ENCODE assay signal across 11 mouse cellular contexts in the genomic region with DNA sequence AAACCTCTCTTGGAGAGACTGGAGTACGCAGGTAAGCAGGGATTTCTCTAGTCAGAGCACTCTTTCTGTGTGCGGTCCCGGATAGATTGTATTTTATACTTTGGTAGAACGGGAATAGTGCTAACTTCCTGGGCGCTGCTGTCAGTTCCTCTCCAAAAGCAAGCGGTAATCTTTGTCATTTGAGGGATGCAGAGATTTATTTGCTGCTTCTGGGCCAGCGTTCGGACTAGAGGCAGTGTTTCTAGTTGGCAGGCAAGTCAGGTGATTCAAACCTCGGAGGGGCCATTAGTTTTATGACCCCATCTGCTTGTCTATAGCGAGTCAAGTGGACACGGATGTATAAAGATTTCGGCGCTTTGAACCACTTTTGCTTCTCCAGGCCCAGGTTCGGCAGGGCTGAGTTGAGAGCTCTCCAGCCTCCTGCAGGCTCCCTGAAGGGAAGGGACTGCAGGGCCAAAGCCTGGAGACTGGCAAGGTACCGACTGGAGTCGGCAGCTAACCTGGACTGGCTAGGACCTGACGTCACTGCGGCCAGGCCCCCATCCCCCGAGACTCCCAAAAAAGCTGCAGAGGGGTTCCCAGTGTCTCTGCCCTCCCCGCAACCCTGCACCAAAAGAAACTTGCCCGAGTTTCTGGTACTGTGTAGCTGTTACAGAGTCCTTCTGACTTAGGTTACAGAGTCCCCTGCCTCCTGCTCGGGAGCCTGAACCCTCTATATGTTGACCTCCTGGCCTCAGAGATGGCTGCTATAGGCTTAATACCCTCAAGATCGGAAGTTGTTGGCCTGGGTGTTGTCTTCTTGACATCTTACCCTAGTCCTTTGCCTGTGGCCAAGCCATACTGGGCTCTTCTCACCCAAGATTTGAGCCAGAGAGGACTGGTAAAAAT. TPM values are rescaled to one million over a fixed set of nuclear protein-coding genes. Genes with fewer than 3 reads are reported as not detected.
DNase-seq lines count a peak whose midpoint lies in the region; ATAC-seq and TF ChIP-seq lines count a peak whose summit lies in the region.
"Had no signal": no experiment of that assay in that cellular context is flagged by ENCODE, and none has a peak within 500 bp of the region (broad histone marks: within the 10 kb centered on the region; RNA-seq: fewer than 3 reads in every experiment).

No protein-coding gene starts in this region.

- no peak overlapping the region for H3K4me3 ChIP-seq in lung, embryonic 14.5 days (ENCODE audit: low read depth, low read length)
- H3K4me3 ChIP-seq in forebrain, postnatal 0 days (ENCODE audit: low read depth, low read length): peak overlapping the region; percentile 50
- peak overlapping the region; percentile 41 for H3K4me3 ChIP-seq in midbrain, embryonic 16.5 days (ENCODE audit: low read depth, low read length)
- H3K4me3 ChIP-seq in liver, embryonic 12.5 days: no peak overlapping the region

- H3K9me3 ChIP-seq in lung, embryonic 14.5 days (ENCODE audit: low read depth, low read length): no peaks in the 10 kb centered on the region
- no peaks in the 10 kb centered on the region for H3K9me3 ChIP-seq in forebrain, postnatal 0 days (ENCODE audit: low read length)
- H3K9me3 ChIP-seq in midbrain, embryonic 16.5 days (replicated peaks; ENCODE audit: control insufficient read depth, low read length, poor library complexity, severe bottlenecking): no peaks in the 10 kb centered on the region
- H3K9me3 ChIP-seq in liver, embryonic 12.5 days (replicated peaks): no peaks in the 10 kb centered on the region

- TF ChIP-seq CTCF in lung, embryonic 14.5 days (IDR thresholded peaks at IDR 0.05; ENCODE audit: low read depth): no peak
- no peak for TF ChIP-seq CTCF in forebrain, postnatal 0 days (IDR thresholded peaks at IDR 0.05; ENCODE audit: low read depth)

- peaks cover 99% of the 10 kb centered on the region for H3K27me3 ChIP-seq in lung, embryonic 14.5 days (ENCODE audit: insufficient read depth, low read length)
- 0 out of 2 replicates have a peak, but pooled peaks cover 4% of the 10 kb centered on the region for H3K27me3 ChIP-seq in forebrain, postnatal 0 days (ENCODE audit: insufficient read depth, low read length)
- H3K27me3 ChIP-seq in midbrain, embryonic 16.5 days (ENCODE audit: control insufficient read depth, insufficient read depth, low read depth, low read length): peaks cover 18% of the 10 kb centered on the region
- peaks cover 99% of the 10 kb centered on the region for H3K27me3 ChIP-seq in liver, embryonic 12.5 days (replicated peaks)

- H3K4me2 ChIP-seq in lung, embryonic 14.5 days: peak overlapping the region; percentile 25; the same call in 1 of the 2 replicates
- peak overlapping the region; percentile 50 for H3K4me2 ChIP-seq in forebrain, postnatal 0 days (ENCODE audit: low read depth)
- H3K4me2 ChIP-seq in midbrain, embryonic 16.5 days (ENCODE audit: low read length): peak overlapping the region; percentile 57
- H3K4me2 ChIP-seq in liver, embryonic 12.5 days: no peak overlapping the region

- no peak for DNase-seq in lung, embryonic 14.5 days
- no peak for DNase-seq in lung, postnatal 36 days
- peak; percentile 50 for DNase-seq in forebrain, postnatal 0 days
- no peak for DNase-seq in spleen, postnatal 36 days (ENCODE audit: low spot score in 2 of 2)
- DNase-seq in frontal cortex, adult 2 months (ENCODE audit: extremely low spot score in 1 of 2, low spot score in 1 of 2): no peak
- DNase-seq in layer of hippocampus, adult 9-10 months (ENCODE audit: low spot score): no peak
- DNase-seq: heart, adult 18-20 months; liver had no signal

- WGBS in lung, embryonic 14.5 days: 6% methylated on average over 23 of the region's 23 CpGs
- 10% methylated on average over 23 of the region's 23 CpGs for WGBS in forebrain, postnatal 0 days
- 10% methylated on average over 23 of the region's 23 CpGs for WGBS in midbrain, embryonic 16.5 days
- 6% methylated on average over 23 of the region's 23 CpGs for WGBS in liver, embryonic 12.5 days (ENCODE audit: insufficient replicate concordance)

- no peak overlapping the region for H3K9ac ChIP-seq in lung, embryonic 14.5 days
- peak overlapping the region; percentile 62 for H3K9ac ChIP-seq in forebrain, postnatal 0 days
- H3K9ac ChIP-seq in midbrain, embryonic 16.5 days (ENCODE audit: low read depth, low read length): peak overlapping the region; percentile 52
- no peak overlapping the region for H3K9ac ChIP-seq in liver, embryonic 12.5 days

- H3K36me3 ChIP-seq in lung, embryonic 14.5 days (ENCODE audit: insufficient read depth): no peaks in the 10 kb centered on the region
- H3K36me3 ChIP-seq in forebrain, postnatal 0 days (ENCODE audit: insufficient read depth): no peaks in the 10 kb centered on the region
- H3K36me3 ChIP-seq in midbrain, embryonic 16.5 days (ENCODE audit: control insufficient read depth, insufficient read depth, low read length): no peaks in the 10 kb centered on the region
- H3K36me3 ChIP-seq in liver, embryonic 12.5 days: no peaks in the 10 kb centered on the region

- H3K4me1 ChIP-seq in lung, embryonic 14.5 days (ENCODE audit: insufficient read depth): no peaks in the 10 kb centered on the region
- H3K4me1 ChIP-seq in forebrain, postnatal 0 days (ENCODE audit: insufficient read depth): peaks cover 4% of the 10 kb centered on the region; the same call in 1 of the 2 replicates
- H3K4me1 ChIP-seq in midbrain, embryonic 16.5 days (ENCODE audit: control insufficient read depth, insufficient read depth, low read length): peaks cover 6% of the 10 kb centered on the region; the same call in 1 of the 2 replicates
- no peaks in the 10 kb centered on the region for H3K4me1 ChIP-seq in liver, embryonic 12.5 days

- no peak for ATAC-seq in lung, embryonic 14.5 days (ENCODE audit: insufficient read depth)
- no peak for ATAC-seq in forebrain, postnatal 0 days
- no peak for ATAC-seq in midbrain, embryonic 16.5 days
- no peak for ATAC-seq in liver, embryonic 12.5 days

- no peak overlapping the region for H3K27ac ChIP-seq in lung, embryonic 14.5 days (ENCODE audit: low read depth)
- H3K27ac ChIP-seq in forebrain, postnatal 0 days (ENCODE audit: low read depth, low read length): peak overlapping the region; percentile 82
- peak overlapping the region; percentile 80 for H3K27ac ChIP-seq in midbrain, embryonic 16.5 days (ENCODE audit: low read length)
- no peak overlapping the region for H3K27ac ChIP-seq in liver, embryonic 12.5 days

RNA-seq across cellular contexts. Expression of a gene that starts 6.9 kb away (rescaled TPM):
- 4.0 and 5.0 TPM in 2 replicates for polyA plus RNA-seq in lung, embryonic 14.5 days (2014; fragmentation: Nextera tagmentation; extraction: Ambion mirVana)
- 80.9 and 120 TPM in 2 replicates for total RNA-seq in forebrain, postnatal 0 days (2014; rRNA removed)
- polyA plus RNA-seq in forebrain, postnatal 0 days (2015; fragmentation: Nextera tagmentation; extraction: Ambion mirVana): 23.1 and 31.0 TPM in 2 replicates
- 14.3 and 22.2 TPM in 2 replicates for polyA plus RNA-seq in midbrain, embryonic 16.5 days (2015; fragmentation: Nextera tagmentation; extraction: Ambion mirVana)
- not detected in 2 replicates for polyA plus RNA-seq in liver, embryonic 12.5 days (2016; fragmentation: Nextera tagmentation; extraction: Ambion mirVana)
- 42.7 and 44.8 TPM in 2 replicates for polyA plus RNA-seq in frontal cortex, adult 2 months (2012; rRNA removed)
- total RNA-seq: megakaryocyte progenitor cell, adult 5-6 weeks had no signal

Comparison
In these comparisons a context has a peak if more than half of its experiments do, and no peak if none do; other contexts are left out.
1. H3K27ac ChIP-seq: peak in forebrain, postnatal 0 days (single experiment) and midbrain, embryonic 16.5 days (single experiment); none in lung, embryonic 14.5 days (single experiment) and liver, embryonic 12.5 days (single experiment).
2. H3K4me3 ChIP-seq: peak in forebrain, postnatal 0 days (single experiment) and midbrain, embryonic 16.5 days (single experiment); none in lung, embryonic 14.5 days (single experiment) and liver, embryonic 12.5 days (single experiment).
3. H3K9ac ChIP-seq: peak in forebrain, postnatal 0 days (single experiment) and midbrain, embryonic 16.5 days (single experiment); none in lung, embryonic 14.5 days (single experiment) and liver, embryonic 12.5 days (single experiment).